Comparison of ENCODE assay signal across 8 mouse cellular contexts in the genomic region with DNA sequence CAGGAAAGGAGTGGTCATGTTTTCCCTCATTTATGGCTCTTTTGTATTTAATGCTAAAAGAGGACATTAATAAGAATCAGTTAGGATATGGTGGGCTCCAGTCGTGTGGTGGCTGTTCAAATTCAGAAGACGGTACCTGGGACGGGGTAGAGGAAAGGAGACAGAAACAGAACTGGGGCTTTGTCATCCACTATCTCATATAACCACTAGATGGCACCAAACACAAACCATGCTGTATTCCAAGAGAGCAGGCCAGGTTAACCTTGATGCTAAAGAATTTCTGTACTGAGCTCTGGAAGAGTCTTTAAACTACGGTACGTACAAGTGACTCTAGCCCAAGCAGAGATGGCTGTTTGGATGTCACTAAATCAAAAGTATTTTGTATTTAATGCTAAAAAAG.
DNase-seq lines count a peak whose midpoint lies in the region; ATAC-seq and TF ChIP-seq lines count a peak whose summit lies in the region.

No protein-coding gene starts in this region.

- H3K9ac ChIP-seq in forebrain, embryonic 15.5 days (replicated peaks): no peak overlapping the region
- H3K9ac ChIP-seq in kidney, postnatal 0 days (ENCODE audit: low read depth, low read length): no peak overlapping the region
- H3K9ac ChIP-seq in midbrain, embryonic 16.5 days (ENCODE audit: low read depth, low read length): no peak overlapping the region

- ATAC-seq in activated CD4-positive, CD25-positive, alpha-beta regulatory T cell, adult 4 months: peak; percentile 68
- peak; percentile 66 for ATAC-seq in forebrain, embryonic 15.5 days (replicated peaks)
- ATAC-seq in kidney, postnatal 0 days (replicated peaks; ENCODE audit: low FRiP score, low read depth): peak; percentile 44
- ATAC-seq in midbrain, embryonic 16.5 days: peak; percentile 55; the same call in 1 of the 2 replicates

- peak; percentile 74 for DNase-seq in heart, adult 11 months
- no peak for DNase-seq in heart, embryonic 10.5 days (ENCODE audit: low spot score)
- peak; percentile 7 for DNase-seq in A20 (ENCODE audit: low read depth, low spot score)
- peak; percentile 90 for DNase-seq in kidney, postnatal 0 days (ENCODE audit: low spot score)
- DNase-seq in testis, postnatal 14 days (ENCODE audit: low spot score): no peak

- no peaks in the 10 kb centered on the region for H3K36me3 ChIP-seq in heart, embryonic 10.5 days
- no peaks in the 10 kb centered on the region for H3K36me3 ChIP-seq in forebrain, embryonic 15.5 days
- H3K36me3 ChIP-seq in kidney, postnatal 0 days (ENCODE audit: insufficient read depth, low read length): no peaks in the 10 kb centered on the region
- H3K36me3 ChIP-seq in midbrain, embryonic 16.5 days (ENCODE audit: control insufficient read depth, insufficient read depth, low read length): no peaks in the 10 kb centered on the region

- H3K27me3 ChIP-seq in heart, embryonic 10.5 days (ENCODE audit: insufficient read depth, poor library complexity, severe bottlenecking): 0 out of 2 replicates have a peak, but pooled peaks cover 6% of the 10 kb centered on the region
- H3K27me3 ChIP-seq in forebrain, embryonic 15.5 days: no peaks in the 10 kb centered on the region
- H3K27me3 ChIP-seq in kidney, postnatal 0 days (ENCODE audit: insufficient read depth, low read length): no peaks in the 10 kb centered on the region
- no peaks in the 10 kb centered on the region for H3K27me3 ChIP-seq in midbrain, embryonic 16.5 days (ENCODE audit: control insufficient read depth, insufficient read depth, low read depth, low read length)

- H3K9me3 ChIP-seq in heart, embryonic 10.5 days: no peaks in the 10 kb centered on the region
- no peaks in the 10 kb centered on the region for H3K9me3 ChIP-seq in forebrain, embryonic 15.5 days
- no peaks in the 10 kb centered on the region for H3K9me3 ChIP-seq in kidney, postnatal 0 days (replicated peaks; ENCODE audit: low read length)
- H3K9me3 ChIP-seq in midbrain, embryonic 16.5 days (replicated peaks; ENCODE audit: control insufficient read depth, low read length, poor library complexity, severe bottlenecking): no peaks in the 10 kb centered on the region

- H3K4me3 ChIP-seq in heart, embryonic 10.5 days: no peak overlapping the region
- no peak overlapping the region for H3K4me3 ChIP-seq in forebrain, embryonic 15.5 days
- H3K4me3 ChIP-seq in kidney, postnatal 0 days (replicated peaks; ENCODE audit: low read depth, low read length): no peak overlapping the region
- H3K4me3 ChIP-seq in midbrain, embryonic 16.5 days (ENCODE audit: low read depth, low read length): no peak overlapping the region

- H3K4me2 ChIP-seq in forebrain, embryonic 15.5 days (replicated peaks): no peak overlapping the region
- H3K4me2 ChIP-seq in kidney, postnatal 0 days (ENCODE audit: low read length): no peak overlapping the region
- H3K4me2 ChIP-seq in midbrain, embryonic 16.5 days (ENCODE audit: low read length): no peak overlapping the region

- peak; percentile 96 for TF ChIP-seq CTCF in kidney, postnatal 0 days (IDR thresholded peaks at IDR 0.05; ENCODE audit: low read depth)

- no peak overlapping the region for H3K27ac ChIP-seq in heart, embryonic 10.5 days
- no peak overlapping the region for H3K27ac ChIP-seq in forebrain, embryonic 15.5 days (replicated peaks)
- no peak overlapping the region for H3K27ac ChIP-seq in kidney, postnatal 0 days
- H3K27ac ChIP-seq in midbrain, embryonic 16.5 days (ENCODE audit: low read length): no peak overlapping the region

- peaks cover 15% of the 10 kb centered on the region for H3K4me1 ChIP-seq in heart, embryonic 10.5 days
- H3K4me1 ChIP-seq in forebrain, embryonic 15.5 days: peaks cover 7% of the 10 kb centered on the region; the same call in 1 of the 2 replicates
- no peaks in the 10 kb centered on the region for H3K4me1 ChIP-seq in kidney, postnatal 0 days (replicated peaks; ENCODE audit: insufficient read depth, low read length)
- peaks cover 3% of the 10 kb centered on the region; the same call in 1 of the 2 replicates for H3K4me1 ChIP-seq in midbrain, embryonic 16.5 days (ENCODE audit: control insufficient read depth, insufficient read depth, low read length)

- 49% methylated on average over 5 of the region's 5 CpGs for WGBS in heart, embryonic 10.5 days
- WGBS in forebrain, embryonic 15.5 days: 41% methylated on average over 5 of the region's 5 CpGs
- WGBS in kidney, postnatal 0 days: 24% methylated on average over 5 of the region's 5 CpGs
- WGBS in midbrain, embryonic 16.5 days: 45% methylated on average over 5 of the region's 5 CpGs

Comparison
In these comparisons a context has a peak if more than half of its experiments do, and no peak if none do; other contexts are left out.
1. DNase-seq: peak in heart, adult 11 months (single experiment), A20 (single experiment) and kidney, postnatal 0 days (single experiment); none in heart, embryonic 10.5 days (single experiment) and testis, postnatal 14 days (single experiment).
2. Peak in every context shown above with its lines, with median percentiles within 50 percentile points of each other: ATAC-seq.